Mouse (Mus musculus): ENCODE measurements around the gene Gm11627. TPM values are rescaled to one million over a fixed set of nuclear protein-coding genes. Genes with fewer than 3 reads are reported as not detected.

The Gm11627 gene
- total RNA-seq, 2 experiments from 2014 or later = 4.8 to 5.0 TPM

DNA sequence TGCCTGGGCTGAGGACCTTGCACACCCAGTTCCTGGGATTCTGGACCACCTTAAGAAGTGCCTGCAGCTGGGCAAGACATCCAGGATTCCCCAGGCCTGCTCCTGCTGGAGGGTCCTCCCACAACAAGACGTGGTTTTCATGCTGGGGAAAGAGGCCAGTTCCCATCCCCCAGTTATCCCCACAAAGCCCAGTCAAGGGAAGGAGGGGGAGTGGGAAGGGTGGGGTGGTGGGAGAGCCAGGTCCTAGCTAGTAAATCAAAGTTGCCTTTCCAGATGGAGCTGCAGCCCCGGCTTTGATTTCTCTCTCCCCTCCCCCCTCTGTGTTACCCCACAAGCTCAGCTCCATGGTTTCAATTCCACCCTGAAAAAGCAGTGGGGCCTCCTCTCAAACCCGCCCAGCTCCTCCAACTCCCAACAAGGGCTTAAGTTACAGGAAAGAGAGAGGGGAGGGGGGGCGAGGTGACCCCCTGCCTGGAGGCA is 16.1 kb upstream of the Gm11627 start:
- TF ChIP-seq CTCF (IDR thresholded peaks at IDR 0.05) = no peak
- no peak for DNase-seq (ENCODE audit: extremely low spot score in 1 of 2, low spot score in 2 of 2)
- Histone ChIP-seq H3K4me3 (no peak overlapping the region), H3K27ac (no peak overlapping the region)
- intact Hi-C loops (cut with DNase I) = no loop called here

DNA sequence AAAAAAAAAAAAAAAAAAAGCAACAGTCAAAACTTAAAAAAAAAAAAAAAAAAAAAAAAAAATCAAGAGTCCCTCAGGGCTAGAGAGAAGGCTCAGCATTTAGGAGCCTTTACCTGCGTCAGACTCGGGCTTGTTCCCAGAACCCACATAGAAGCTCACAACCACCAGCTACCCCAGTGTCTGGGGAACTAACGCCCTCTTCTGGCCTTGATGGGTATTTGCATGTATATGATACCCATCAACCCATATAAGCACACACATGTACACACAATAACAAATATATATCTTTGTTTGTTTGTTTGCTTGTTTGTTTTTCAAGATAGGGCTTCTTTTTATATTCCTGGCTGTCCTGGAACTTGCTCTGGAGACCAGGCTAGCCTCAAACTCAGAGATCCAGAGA is 8.3 kb upstream of the Gm11627 start:
- intact Hi-C loops (cut with DNase I) = no loop called here
- no peak; the same call in 1 of the 2 replicates for TF ChIP-seq CTCF (IDR thresholded peaks at IDR 0.05)
- no peak for DNase-seq (ENCODE audit: extremely low spot score in 1 of 2, low spot score in 2 of 2)
- Histone ChIP-seq H3K4me3 (no peak overlapping the region), H3K27ac (no peak overlapping the region)

DNA sequence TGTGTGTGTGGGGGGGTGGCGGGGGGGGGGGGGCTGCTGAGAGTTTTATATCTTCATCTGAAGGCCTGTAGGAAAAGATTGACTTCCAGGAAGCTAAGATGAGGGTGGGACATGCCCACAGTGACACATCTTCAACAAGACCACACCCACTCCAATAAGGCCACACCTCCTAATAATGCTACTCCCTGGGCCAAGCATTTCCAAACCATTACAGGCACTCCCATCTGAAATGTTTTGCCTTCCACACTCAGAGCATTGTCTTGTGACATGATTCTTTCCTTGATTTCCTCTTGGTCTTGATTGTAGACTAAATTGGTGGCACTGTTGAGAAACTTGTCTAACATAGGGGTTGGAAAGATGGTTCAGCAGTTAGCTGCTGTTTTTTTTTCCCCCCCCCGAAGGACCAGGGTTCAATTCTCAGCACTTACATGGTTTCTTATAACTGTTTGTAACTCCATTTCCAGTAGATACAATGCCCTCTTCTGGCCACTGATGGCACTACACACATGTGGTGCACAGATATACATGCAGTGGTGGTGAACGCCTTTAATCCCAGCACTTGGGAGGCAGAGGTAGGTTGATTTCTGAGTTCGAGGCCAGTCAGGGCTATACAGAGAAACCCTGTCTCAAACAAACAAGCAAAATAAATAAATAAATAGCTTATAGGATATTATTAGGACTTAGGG is 7.3 kb upstream of the Gm11627 start:
- Histone ChIP-seq H3K4me3 (no peak overlapping the region), H3K27ac (no peak overlapping the region)
- no peak; the same call in 1 of the 2 replicates for TF ChIP-seq CTCF (IDR thresholded peaks at IDR 0.05)
- DNase-seq (ENCODE audit: extremely low spot score in 1 of 2, low spot score in 2 of 2) = no peak
- intact Hi-C loops (cut with DNase I) = no loop called here

DNA sequence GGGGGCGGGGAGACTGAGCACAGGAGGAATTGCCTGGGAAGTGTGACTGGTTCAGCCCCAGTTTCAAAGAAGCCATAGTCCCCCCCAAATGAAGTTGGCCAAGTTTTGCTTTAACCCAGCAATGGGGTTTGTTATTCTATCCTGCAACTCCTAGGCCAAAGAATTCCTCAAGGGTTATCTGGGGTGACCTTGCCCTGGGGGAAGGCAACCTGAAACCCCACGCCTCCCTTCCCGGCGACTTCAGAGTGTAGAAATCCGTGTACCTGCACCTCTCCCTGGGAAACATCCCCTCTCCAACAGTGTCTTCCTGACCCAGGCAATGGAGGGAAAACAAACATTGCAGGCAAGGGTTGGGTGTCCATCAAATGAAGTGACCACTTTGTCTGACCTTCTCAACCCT is 3.5 kb upstream of the Gm11627 start:
- no peak overlapping the region for H3K27ac ChIP-seq
- H3K4me3 ChIP-seq = no peak overlapping the region
- no peak for DNase-seq (ENCODE audit: extremely low spot score in 1 of 2, low spot score in 2 of 2)
- no peak for TF ChIP-seq CTCF (IDR thresholded peaks at IDR 0.05)
- intact Hi-C loops (cut with DNase I) = no loop called here

- H3K4me3 ChIP-seq = no peak overlapping the region
- intact Hi-C loops (cut with DNase I) = no loop called here
- no peak overlapping the region for H3K27ac ChIP-seq
Measured at GRCm38 (mm10) chr11:102582016-102582610, 2.9 kb upstream of the Gm11627 start.

DNA sequence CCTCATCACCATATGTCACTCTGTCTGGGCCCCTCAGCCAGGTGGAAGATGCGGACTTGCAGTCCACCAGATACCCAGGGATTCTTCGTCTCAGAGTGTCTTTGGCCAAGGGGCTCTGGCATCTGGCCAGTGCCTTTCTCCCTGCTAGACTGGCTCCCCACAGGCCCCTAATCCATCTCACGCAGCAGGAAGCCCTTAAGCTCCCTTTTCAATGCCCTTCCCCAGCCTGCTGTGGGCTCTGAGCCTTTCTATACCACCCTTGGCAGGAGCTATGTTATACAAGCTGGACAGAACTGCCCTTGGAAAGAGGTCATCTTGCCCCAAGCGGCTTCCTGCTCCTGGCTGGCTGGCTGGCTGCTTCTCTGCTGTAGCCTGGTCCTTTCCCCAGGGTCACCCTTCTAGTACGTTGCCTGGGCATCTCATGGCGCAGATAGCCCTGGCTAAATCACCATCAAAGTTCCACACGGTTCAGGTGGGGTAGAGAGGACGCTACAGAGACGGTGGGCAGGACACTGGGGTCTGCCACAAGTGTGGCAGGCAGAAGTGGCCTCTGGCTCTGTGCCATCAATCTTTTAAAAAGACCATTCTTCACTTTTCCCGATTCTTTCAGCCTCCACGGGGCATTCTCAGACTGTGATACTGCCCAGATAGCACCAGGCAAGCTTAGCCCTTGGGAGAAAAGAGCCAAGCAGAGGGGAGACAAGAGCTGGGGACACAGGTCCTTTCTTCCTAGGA is 2.2 kb upstream of the Gm11627 start:
- intact Hi-C loops (cut with DNase I) = no loop called here

More at GRCm38 (mm10) chr11:102582016-102582610, 2.9 kb upstream of the Gm11627 start:
- DNase-seq (ENCODE audit: extremely low spot score in 1 of 2, low spot score in 2 of 2) = no peak
- no peak for TF ChIP-seq CTCF (IDR thresholded peaks at IDR 0.05)

GRCm38 (mm10) chr11:102580034-102580330 is 721 bp upstream of the Gm11627 start:
- DNase-seq (ENCODE audit: extremely low spot score in 1 of 2, low spot score in 2 of 2) = no peak
- Histone ChIP-seq H3K27ac (no peak overlapping the region; the same call in 1 of the 2 replicates), H3K4me3 (no peak overlapping the region)
- intact Hi-C loops (cut with DNase I) = no loop called here
- no peak for TF ChIP-seq CTCF (IDR thresholded peaks at IDR 0.05)

More for the DNA sequence above, 2.2 kb upstream of the Gm11627 start:
- Histone ChIP-seq H3K4me3 (no peak overlapping the region), H3K27ac (no peak overlapping the region)
- no peak for TF ChIP-seq CTCF (IDR thresholded peaks at IDR 0.05)
- no peak for DNase-seq (ENCODE audit: extremely low spot score in 1 of 2, low spot score in 2 of 2)

GRCm38 (mm10) chr11:102578341-102579118 is 731 bp downstream of the Gm11627 start:
- peak; percentile 72 to 77 for DNase-seq (ENCODE audit: extremely low spot score in 1 of 2, low spot score in 2 of 2)
- H3K4me3 ChIP-seq = peak overlapping the region; percentile 20
- intact Hi-C loops (cut with DNase I) = loop anchor here (2.0 kb wide), 1 partner anchor 26 kb away; the partner anchor contains the start of gene Fzd2
- H3K27ac ChIP-seq = peak overlapping the region; percentile 44; the same call in 1 of the 2 replicates
- TF ChIP-seq CTCF (IDR thresholded peaks at IDR 0.05) = peak; percentile 88

DNA sequence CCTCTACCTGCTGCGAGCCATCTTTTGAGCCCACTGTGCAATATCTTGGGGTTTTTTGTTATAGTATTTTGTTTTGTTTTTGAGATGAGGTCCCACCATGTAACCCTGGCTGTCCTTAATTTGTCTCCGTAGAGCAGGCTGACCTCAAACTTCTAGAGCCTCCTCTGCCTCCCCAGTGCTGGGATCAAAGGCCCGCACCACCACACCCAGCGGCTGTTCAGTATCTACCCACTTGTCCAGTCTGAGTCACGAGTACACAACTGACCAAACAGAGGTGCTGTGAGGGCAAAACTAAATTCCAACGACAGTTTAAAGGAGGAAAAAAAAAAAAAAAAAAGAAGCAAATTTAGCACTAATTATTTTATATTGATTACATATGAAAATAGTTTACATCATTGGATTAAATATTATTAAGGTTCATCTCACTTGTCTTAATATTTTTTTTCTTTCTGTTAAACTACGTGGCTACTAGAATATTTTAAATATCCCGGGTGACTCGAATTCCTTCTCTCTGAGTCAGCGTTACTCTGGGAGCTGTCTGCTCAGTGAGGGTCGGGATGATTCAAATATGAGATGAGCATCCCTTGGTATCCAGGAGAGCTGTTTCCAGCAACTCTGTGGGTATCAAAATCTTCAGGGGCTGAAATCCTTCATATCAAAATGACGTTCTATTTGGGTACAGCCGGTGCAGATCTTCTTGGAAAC is 3.1 kb downstream of the Gm11627 start:
- H3K27ac ChIP-seq = no peak overlapping the region
- intact Hi-C loops (cut with DNase I) = loop anchor here (2.0 kb wide), 1 partner anchor 89 kb away; no protein-coding TSS in a partner anchor
- H3K4me3 ChIP-seq = no peak overlapping the region
- no peak for DNase-seq (ENCODE audit: extremely low spot score in 1 of 2, low spot score in 2 of 2)
- TF ChIP-seq CTCF (IDR thresholded peaks at IDR 0.05) = no peak

DNA sequence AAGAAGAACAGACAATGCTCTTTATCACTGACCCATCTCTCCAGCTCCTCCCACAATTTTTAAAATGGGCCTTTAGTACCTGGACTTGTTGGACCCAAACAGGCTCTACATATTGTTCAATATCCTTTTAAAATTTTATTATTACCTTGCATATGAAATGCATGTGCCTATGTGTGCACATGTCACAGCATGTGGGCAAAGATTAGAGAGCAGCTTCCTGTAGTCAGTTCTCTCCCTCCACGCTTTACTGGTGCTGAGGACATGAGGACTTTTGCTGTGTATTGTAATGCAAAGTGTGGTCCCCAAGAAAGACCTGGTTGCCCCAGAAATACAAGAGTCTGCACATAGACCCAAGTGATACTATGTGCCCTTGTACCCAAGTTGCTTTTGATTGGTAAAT is 4.2 kb downstream of the Gm11627 start:
- Histone ChIP-seq H3K27ac (no peak overlapping the region), H3K4me3 (no peak overlapping the region)
- intact Hi-C loops (cut with DNase I) = no loop called here
- no peak for TF ChIP-seq CTCF (IDR thresholded peaks at IDR 0.05)
- no peak for DNase-seq (ENCODE audit: extremely low spot score in 1 of 2, low spot score in 2 of 2)
